Mouse (Mus musculus) gastrocnemius, postnatal 36 days (tissue): ENCODE results near the gene Nav2. TPM values are rescaled to one million over a fixed set of nuclear protein-coding genes. Genes with fewer than 3 reads are reported as not detected.

Experiments
- DNase-seq, 2 experiments: peaks; one replicate each; pipeline ENCODE4 v3.0.0; 2022
- intact Hi-C: fragments of 180-260 bp; cut with DNase I; formaldehyde crosslinking; loops from one replicate; pipeline ENCODE4 v1.15.1; 2025
- total RNA-seq, 2 experiments: library from RNA; stranded (reverse); gene quantifications; 2 replicates each; pipeline ENCODE4 v1.2.3; 2021

Gene Nav2
- total RNA-seq, 2 experiments from 2014 or later: 21.8 to 23.9 TPM

DNA sequence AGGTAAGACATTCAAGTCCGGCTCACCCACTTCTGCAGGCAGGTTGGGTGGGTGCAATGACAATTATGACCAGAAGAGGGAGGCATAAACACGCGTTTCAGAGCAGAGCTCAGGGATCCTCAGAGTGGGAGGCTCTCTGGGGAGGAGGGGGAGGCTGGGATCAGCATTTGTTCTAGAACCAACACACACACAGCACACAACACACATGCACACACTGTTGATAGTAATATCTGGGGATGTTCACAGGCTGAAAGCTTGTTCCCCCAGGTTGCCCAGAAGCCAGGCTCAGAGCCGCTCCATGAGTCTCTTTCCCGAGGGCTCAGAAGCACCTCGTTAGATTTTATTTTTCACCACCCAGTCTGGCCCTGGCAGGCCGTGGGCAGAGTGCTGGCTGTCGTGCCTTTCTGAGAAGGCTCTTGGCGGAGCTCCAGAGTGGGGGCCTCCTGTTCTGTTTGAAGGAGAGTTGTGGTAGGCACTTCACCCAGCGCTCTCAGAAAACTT lies 224.4 kb downstream of the Nav2 start:
- DNase-seq: peak; percentile 34 to 38
- intact Hi-C loops: loop anchor here (2.0 kb wide), 2 partner anchors 110 to 140 kb away; no protein-coding TSS in a partner anchor

DNA sequence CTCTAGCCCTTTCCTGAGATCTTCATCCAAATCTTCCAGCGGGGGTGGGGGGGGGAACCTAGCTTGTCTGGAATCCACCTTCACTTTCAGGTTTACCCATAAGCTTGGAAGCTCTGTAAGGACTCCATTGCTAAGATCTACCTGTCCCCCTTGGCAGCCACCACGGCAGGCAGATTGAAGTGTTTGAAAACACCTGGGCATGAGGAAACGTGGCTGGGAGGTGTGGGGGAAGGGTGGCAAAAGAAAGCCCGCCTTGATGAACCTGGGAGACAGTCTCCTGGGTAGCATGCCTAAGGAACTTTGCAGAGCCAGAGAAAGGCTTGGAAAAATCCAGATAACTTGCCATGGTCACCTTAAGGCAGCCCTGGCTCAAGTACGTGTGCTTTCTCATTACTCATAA lies 225.9 kb downstream of the Nav2 start:
- no peak for DNase-seq
- intact Hi-C loops: loop anchor here (2.0 kb wide), 1 partner anchor 288 kb away; no protein-coding TSS in a partner anchor

DNA sequence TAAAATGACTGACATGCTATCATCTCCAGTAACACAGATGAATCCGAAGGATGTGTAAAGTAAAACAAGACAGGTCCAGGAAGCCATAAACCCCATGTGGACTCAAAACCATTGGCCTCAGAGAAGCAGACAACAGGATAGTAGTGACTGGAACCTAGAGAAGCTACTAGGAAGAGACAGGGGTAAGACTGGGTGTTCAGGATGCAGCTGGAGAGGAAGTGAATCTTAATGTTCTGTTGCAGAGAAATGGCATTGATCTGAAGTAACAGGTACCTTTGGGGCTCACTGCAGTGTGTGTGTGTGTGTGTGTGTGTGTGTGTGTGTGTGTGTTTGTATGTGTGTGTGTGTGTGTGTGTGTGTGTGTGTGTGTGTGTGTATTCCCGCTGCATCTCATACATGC lies 231.2 kb downstream of the Nav2 start:
- intact Hi-C loops: no loop called here
- DNase-seq: no peak

DNA sequence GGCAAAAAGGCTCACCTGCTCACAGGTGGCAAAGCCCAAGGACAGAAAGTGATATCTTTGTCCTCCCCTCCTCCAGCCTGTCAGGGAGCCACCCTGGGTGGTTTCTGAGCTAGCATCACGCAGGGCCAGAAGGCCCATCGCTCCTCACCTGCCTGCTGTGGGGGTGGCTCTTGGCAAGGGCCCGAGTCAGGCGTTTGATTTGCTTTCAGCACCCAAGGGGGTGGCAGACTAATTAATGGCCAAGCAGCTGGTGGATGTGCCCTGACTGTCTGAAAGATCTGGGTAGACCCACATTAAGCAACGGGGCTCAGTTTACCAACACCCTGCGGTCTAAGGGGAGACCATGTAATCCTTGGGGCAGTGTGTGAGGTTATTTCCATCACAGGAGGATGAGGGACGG lies 235.4 kb downstream of the Nav2 start:
- DNase-seq: no peak
- intact Hi-C loops: no loop called here

DNA sequence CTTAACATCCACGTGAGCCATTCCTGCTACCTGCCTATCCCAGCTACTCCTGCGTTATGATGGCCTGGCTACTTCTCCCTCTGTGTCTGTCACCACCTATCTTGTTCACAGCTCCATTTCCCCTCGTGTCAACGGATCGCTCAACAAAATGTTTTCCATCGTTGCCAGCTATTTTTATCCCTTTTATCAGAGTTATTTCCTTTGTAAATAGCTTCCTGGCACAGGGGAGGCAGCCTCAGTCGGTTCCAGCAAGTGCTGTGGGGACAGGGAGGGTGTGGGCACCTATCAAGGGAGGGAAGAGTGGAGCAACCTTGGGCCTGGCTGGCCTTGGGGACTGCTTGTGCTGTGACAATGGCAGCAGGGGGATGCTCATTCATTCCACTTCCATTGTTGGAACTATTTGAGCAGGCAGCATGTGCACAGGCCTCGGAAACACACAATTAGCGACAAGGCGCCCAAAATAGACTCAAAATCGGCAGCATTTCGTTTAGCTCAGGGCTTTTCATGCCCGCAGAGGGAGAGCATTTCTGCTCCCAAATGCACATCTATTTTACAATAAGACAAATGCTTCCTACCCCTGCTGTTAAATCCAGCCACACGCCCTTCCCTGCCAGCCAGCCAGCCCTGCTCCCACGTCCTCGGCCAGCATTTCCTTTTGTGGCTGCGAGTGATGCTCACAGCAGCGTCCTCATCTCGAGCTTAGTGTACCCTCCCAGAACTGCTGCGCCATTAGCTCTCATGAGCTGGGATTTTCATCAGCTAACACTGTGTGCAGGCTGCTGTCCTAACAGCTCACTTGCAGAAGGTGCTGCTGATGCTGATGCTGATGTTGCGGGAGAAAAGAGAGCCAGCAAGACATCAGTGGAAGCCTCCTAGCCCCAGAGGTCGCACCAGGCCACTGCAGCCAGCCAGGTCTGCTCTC lies 237.5 kb downstream of the Nav2 start:
- DNase-seq: no peak
- intact Hi-C loops: no loop called here

DNA sequence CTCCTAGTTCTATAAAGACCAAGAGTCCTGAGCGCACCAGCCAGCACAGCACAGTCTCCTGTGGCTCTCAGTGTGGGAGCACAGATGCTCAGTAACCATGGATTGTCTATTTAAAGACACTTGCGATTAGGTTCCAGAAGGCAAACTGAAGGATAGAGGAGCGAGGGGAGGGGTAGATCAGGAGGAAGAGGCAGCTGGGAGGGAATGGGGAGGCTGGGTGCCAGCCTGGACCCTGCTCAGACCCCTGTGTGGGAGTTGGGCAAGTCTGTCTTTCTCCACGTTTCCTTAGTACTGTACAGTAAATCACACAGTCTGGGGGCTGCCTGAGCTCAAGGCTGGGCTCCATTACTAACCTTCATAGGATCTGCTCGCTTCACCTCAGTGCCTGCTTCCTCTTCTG lies 243.8 kb downstream of the Nav2 start:
- DNase-seq: no peak
- intact Hi-C loops: no loop called here

DNA sequence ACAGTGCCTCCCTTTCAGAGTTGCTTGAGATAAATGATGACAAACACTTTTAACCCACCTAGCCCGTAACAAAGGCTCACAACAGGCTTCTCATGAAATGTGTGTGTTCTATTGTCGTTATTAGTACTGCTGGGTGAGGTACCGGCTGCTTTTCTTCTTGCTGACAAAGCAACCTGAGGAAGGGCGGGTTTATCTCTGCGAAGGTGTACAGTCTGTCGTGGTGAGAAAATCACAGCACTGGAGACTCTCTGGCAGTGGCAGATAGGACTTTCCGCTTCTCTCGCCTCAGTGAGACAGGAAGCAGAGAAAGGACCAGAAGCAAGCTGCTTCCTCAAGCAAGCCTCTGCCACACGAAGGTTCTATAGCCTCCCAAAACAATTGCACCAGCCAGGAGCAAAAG lies 244.2 kb downstream of the Nav2 start:
- intact Hi-C loops: no loop called here
- no peak for DNase-seq

DNA sequence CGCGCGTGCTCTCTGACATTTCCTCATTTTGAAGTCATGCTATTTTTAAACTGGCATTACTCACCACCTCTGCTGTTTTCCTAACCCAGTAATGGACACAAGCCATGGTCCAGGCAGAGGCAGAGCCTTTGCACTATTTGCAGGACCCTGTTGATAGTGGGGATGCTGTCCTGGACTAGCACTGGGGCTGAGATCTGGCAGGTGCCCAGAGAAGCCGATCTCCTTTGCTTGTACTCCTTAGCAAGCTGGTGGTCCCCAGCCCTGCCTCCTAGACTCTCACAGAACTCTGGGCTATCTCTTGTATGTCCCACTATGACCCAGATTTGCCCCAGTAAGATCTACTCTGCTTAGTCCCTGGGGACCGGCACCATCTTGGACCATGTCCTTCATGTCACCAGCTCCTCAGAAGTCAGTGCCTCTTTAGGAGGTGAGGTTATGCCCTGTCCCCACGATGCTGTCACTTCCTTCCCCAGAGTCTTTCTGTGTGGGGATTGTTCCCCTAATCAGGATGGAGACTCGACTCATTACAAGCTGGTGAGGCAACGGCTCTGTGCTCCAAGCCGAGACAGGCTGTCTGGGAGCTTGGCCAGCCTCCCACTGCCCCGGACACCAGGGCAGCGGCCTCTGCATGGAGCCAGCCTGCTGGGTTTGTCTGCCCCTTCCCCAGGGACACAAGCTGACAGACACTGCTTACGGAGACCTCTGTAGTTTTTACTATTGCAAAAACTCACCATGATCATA lies 250.3 kb downstream of the Nav2 start:
- intact Hi-C loops: no loop called here
- no peak for DNase-seq

DNA sequence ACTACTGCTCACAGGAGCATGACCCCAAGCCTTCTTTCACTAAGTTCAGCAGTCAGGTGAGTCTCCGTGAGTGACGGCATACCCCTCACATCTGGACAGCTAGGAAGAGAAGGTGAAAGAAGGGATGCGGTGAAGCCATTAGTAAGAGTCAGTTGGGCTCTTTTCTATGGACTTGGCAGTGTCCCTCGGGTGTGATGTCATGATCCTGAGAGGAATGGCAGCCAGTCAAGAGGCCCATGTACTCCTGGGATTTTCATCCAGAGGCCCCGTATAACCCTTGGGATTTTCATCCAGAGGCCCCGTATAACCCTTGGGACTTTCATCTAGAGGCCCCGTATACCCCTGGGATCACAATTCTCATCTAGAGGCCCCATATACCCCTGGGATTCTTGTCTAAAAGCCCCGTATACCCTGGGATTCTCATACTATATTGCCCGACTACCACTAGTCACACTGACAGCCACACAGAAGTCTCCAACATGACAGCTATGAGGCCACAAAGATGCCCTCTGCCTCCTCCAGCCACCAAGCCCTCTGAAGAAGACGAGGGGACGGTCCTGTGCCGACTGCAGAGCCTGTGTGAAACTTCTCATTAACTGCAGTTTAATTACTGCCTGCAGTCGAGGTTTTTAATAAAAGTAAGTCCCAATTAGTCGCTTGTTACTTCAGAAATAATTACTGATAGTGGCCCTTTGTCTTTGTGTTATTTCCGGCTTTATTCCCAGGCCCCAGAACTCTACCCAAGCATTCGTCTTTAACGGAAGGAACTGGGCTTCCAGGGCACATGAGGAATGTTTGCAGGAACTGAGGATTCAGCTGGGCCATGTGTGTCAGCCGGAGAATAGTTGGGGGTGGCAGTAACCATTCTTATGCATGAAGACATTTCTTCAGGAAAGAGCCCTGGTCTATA lies 251.4 kb downstream of the Nav2 start:
- intact Hi-C loops: no loop called here
- no peak for DNase-seq

DNA sequence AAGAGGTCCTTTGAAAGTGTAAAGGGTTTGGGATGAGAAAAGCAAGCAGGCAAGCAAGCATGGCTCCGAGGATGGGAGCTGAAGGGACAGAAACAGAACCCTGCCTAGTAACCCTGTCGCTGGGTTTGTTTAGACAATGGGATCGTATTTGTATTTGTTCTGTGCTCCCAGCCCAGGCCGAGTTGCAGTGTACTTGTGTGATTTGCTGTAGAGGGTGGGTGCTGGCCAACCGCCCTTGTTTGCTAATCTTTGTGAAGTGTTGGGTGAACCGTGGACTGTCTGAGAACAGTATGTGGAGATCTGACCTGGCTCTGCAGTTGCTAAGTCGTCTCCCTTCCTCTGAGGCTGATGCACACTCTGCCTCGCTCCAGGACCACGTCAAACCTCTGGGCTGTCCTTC lies 253.6 kb downstream of the Nav2 start:
- intact Hi-C loops: no loop called here
- no peak for DNase-seq

DNA sequence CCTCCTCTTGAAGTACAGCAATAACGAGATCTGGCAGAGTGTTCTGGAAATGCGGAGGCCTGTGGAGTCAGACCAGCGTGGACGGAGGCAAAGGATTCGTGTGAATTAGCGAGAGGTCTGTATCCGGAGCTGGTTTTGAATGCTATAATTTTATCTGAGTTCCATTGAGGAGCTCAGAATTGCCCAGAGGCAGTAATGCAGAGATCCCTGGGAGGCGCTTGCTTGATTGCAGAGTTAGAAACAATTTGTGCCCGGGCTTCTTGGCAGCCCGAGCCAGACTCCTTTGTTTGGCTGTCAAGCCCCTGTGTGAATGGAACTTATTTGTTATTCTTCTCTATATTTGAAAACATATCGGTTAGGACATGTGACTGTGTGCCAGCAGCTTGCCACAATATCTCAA lies 255.3 kb downstream of the Nav2 start:
- intact Hi-C loops: no loop called here
- DNase-seq: no peak

DNA sequence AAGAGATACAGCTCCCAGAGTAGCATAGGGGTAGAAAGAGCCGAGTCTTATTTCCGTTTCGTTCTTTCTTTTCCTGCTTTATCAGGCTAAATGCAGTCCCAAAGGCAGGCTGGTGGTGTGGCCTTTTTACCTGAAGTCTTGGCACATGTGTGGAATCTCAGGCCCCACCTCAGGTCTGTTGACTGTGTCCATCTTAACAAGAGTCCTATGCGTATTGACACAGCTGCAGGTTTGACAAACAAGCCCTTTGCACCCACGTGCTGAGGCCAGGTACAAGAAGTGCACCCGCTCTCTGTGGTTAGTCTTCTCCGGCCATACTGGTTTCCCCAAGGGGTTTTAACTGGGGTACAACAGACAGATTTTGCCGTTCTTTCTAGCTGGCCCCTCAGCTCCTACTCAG lies 256.4 kb downstream of the Nav2 start:
- intact Hi-C loops: no loop called here
- DNase-seq: no peak

DNA sequence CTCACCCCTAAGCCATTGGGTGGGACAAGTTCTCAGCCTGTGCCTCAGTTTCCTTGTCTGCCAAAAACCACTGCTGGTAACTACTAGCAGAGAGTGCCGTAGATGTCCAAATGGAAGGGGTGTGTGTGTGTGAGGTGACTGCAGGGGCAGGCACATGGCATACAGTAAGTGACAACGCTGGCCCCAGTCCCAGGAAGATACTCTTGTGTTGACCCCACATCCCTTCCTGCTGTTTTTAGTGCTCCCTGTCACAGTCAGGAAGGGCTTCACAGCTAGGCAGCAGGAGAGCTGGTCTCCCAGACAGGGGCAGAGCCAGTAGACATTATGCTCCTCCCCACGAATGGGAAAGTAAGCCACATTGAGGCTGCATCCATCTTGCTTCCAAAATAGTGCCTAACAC lies 264.4 kb downstream of the Nav2 start:
- intact Hi-C loops: no loop called here
- no peak for DNase-seq

DNA sequence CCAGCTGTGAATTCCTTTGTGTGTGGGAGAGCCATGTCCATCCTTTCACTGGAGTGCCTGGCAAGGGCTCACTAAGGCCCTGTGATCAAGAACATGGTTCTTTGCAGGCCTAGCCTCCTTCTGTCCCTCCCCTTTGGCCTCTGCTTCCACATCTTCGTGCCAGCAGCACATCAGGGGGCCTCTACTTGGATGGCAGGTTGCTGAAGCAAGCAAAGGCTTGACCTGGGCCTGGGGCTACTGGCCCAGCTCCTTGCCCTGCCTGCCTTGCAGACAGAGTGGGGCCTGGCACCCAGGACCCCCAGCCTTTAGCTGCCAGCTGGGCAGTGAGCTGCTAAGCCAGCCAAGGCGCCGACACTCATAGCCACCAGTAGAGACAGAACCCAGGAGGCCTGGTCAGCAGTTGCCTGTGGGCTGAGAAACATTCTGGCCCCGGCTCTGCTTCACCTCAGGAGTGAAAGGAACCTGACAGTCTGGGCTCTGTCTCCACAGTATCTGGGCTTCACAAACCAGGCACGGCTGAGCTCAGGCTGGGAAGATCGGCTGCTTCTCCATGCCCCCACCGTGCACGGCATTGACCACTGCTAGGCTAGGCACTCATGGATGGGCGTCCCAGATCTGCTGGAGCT lies 267.4 kb downstream of the Nav2 start:
- intact Hi-C loops: no loop called here

DNA sequence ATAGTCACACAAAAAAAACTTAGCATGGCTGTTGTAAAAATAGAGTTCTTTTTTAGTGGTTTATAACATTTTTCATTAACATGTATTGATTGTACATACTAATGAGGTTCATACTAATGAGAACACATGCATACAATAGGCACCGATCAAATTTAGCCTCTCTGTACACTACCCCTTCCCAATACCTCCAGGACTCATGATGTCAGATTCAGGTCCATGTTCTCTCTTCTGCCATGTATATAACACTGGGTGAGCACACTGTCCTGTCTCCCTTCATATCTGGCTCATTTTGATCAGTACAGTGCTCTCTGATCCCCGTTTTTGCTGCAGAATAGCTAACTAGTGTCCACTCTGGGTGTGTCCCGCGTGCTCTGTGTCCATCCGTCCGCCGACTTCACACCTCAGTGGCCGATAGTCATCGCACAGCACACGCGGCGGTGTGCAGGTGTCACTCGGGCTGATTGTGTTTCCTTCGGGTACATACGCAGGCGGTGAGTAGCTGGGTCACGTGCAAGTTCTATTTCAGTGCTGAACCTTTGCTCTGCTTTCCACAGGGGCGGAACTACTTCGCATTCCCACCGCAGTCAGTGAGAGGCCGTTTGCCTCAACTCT lies 268.2 kb downstream of the Nav2 start:
- intact Hi-C loops: no loop called here
- DNase-seq: no peak

More for the DNA sequence above, 267.4 kb downstream of the Nav2 start:
- no peak for DNase-seq

DNA sequence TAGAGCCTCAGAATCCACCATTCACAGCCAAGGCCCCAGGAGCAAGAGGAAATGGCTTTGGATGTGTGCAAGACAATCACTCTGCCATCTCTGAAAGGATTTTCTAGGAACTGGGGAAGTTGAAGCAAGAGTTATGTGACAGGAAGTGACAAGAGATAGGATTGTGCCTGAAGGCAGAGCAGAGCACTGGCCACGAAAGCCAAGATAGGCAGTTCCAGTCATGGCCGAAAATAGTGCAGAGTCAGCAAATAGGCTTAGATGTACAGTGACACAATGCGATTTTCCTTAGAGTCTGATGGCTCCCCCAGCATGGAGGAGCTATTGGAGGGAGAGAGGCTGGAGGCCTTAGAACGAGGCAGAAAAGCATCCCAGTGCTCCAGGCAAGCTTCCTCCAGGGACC lies 269.7 kb downstream of the Nav2 start:
- intact Hi-C loops: no loop called here
- DNase-seq: no peak

DNA sequence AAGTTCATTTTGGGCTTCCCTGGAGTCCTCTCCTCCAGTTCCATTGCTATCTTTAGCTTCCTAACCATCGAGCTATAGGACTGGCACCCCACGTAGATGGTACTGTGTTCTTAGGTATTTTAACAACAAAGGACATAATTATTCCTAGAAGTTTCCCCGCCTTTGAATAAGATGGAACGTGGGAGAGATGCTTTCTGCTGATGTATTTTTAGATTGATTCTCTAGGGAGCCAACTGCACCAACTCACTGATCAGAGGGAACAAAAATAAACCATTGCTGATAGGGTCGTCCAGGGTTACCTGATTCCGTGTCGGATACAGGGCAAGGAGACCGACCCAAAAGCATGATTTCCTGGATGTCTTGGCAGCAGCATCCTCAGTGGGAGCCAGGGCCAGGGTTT lies 272.5 kb downstream of the Nav2 start:
- intact Hi-C loops: no loop called here
- no peak for DNase-seq

DNA sequence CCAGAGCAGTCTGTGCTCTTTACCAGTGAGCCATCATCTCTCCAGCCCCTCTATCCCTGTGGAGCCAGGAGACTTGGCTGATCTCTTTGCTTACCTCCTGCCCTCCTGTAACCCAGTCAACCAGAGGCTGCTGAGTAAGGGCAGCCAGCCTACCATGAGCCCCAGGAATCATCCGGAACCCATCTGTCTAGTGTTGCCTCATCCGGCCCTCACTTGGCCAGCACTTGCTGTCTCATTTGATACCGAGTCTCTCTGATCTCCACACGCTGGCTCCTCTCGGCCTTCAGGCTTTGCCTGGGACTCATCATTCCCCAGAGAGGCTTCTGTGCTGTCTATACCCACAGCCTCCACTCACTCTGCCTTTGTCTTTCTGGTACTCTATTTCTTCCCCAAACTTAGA lies 273.9 kb downstream of the Nav2 start:
- intact Hi-C loops: no loop called here
- peak in 1 of 2 experiments; percentile 12 for DNase-seq

DNA sequence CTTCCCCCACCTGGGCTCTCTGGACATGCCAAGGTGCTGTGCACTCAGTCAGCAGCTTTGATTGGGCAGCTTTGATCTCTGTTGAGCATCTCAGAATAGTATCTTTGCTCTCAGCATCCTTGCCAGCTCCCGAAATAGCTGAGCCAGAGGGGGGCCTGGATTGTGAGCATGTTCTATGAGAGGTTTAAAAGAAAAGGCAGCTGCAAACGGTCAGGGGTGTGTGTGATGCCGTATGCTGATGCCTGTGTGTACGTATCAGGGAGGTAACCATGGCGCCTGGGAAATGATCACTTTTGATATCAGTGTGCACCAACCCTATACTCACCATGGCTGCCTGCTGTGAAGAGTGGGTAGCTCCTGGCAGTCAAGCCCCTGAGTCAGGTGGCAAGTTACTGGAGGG lies 275.2 kb downstream of the Nav2 start:
- no peak for DNase-seq
- intact Hi-C loops: no loop called here

DNA sequence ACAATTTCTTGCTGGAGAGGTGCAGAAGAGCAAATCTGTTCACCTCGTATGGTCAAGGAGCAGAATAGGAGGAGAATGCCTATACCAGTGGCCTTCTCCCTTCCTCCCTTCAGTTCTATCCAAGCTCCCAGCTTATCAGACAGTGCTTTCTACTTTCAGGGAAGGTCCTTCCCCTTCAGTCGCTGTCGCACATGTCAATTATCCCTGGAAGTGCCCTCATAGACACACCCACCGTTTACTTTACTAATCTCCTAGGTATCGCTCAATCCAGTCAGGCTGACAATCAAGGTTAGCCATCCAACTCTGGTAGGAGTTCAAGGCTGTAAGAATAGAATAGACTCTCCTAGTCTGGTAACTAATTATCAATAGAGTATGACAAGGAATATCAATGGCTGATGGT lies 277.5 kb downstream of the Nav2 start:
- DNase-seq: no peak
- intact Hi-C loops: no loop called here
